Mouse (Mus musculus) bone marrow, adult 2 months (tissue): ENCODE data around the gene Pkn2.

ENCODE experiments used
- CTCF ChIP-seq: fragments of 200-500 bp; IDR thresholded peaks from 2 replicates; pipeline ENCODE4 v1.5.1; 2011; ENCODE audit warnings: low read length, control low read depth; ENCODE audit not compliant: control insufficient read depth, insufficient read depth
- POLR2A ChIP-seq: fragments of 200-500 bp; IDR thresholded peaks from 2 replicates; pipeline ENCODE4 v1.6.1; 2011; ENCODE audit warnings: low read depth, mild to moderate bottlenecking, control low read depth, low read length, borderline replicate concordance; ENCODE audit not compliant: control insufficient read depth

DNA sequence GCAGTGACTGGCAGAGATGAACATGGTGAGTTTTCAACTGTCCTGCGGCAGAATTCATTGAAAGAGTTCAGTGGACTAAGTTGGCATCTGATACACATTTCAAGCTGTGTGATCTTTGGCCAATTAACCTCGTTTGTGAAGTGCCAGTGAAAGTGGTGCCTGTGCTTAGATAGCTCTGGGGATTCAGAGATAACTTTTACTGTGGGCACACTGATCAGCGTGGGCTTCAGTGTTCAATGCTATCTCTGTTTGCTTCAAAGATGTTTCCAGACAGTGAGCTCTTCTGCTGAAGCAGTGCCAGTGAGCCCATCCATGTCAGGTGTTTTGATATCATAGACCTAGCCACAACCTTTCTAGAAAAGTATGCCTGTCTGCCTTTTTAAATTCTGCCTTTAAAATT, 104.6 kb downstream of the Pkn2 start:
- TF ChIP-seq CTCF (no peak), POLR2A (no peak)
